Comparison of ENCODE assay signal across 8 mouse cellular contexts in the genomic region with DNA sequence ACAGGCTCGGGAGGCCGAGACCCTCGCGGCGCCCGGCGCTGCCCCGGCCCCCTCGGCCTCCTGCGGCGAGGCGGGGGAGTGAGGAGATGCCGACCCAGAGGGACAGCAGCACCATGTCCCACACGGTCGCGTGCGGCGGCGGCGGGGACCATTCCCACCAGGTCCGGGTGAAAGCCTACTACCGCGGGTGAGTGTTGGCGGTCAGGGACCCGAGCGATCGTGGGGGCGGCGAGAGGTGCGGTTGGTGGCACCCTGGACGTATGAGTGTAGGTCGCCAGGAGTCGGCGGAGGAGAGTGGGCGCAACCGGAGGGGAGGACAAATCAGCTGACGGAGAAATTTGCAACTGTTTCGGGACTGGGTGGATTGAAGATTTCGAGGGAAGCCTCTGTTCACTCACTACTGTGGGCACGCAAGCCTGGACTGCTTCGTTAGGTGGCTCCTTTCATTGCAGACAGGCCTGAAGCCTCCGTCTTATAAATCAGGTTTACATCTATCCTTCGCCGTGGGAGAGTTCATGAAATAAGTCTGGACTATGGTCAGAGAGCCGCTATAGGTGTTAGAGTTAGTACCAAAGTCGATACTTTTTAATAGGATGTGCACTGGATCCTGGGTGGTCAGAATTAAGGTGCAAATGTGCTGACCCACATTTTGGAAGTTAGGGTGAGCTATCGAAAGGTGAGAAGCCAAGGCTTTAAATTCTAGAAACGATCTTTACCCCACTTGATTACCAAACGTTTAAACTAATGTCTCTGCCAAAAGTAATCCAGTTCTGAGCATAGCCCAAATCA. TPM values are rescaled to one million over a fixed set of nuclear protein-coding genes. Genes with fewer than 3 reads are reported as not detected.
DNase-seq lines count a peak whose midpoint lies in the region; ATAC-seq and TF ChIP-seq lines count a peak whose summit lies in the region.

No protein-coding gene starts in this region.

- peak overlapping the region; percentile 70 for H3K4me2 ChIP-seq in forebrain, embryonic 11.5 days (ENCODE audit: low read depth, low read length, severe bottlenecking)
- H3K4me2 ChIP-seq in neural tube, embryonic 13.5 days = peak overlapping the region; percentile 75

- TF ChIP-seq CTCF in liver, adult 2 months (IDR thresholded peaks at IDR 0.05; ENCODE audit: low read depth, low read length) = no peak

- H3K9me3 ChIP-seq in forebrain, embryonic 11.5 days (ENCODE audit: control insufficient read depth, low read length) = no peaks in the 10 kb centered on the region
- H3K9me3 ChIP-seq in neural tube, embryonic 13.5 days = no peaks in the 10 kb centered on the region

- ATAC-seq in forebrain, embryonic 11.5 days (replicated peaks; ENCODE audit: low FRiP score) = peak; percentile 79; the same call in 1 of the 2 replicates
- ATAC-seq in neural tube, embryonic 13.5 days (ENCODE audit: low read depth) = peak; percentile 81
- no peak; the same call in 1 of the 2 replicates for ATAC-seq in monocyte, adult 5-6 weeks (replicated peaks; ENCODE audit: insufficient number of reproducible peaks, low FRiP score, low TSS enrichment, poor library complexity, severe bottlenecking)

- peak overlapping the region; percentile 92 for H3K9ac ChIP-seq in forebrain, embryonic 11.5 days (ENCODE audit: low read length)
- peak overlapping the region; percentile 95 for H3K9ac ChIP-seq in liver, adult 2 months (ENCODE audit: low read depth, low read length)
- peak overlapping the region; percentile 87 for H3K9ac ChIP-seq in neural tube, embryonic 13.5 days

- no peaks in the 10 kb centered on the region for H3K36me3 ChIP-seq in forebrain, embryonic 11.5 days (ENCODE audit: control insufficient read depth, insufficient read depth, low read length)
- H3K36me3 ChIP-seq in liver, adult 2 months (ENCODE audit: control insufficient read depth, insufficient read depth, low read length) = no peaks in the 10 kb centered on the region
- no peaks in the 10 kb centered on the region for H3K36me3 ChIP-seq in neural tube, embryonic 13.5 days

- peaks cover 12% of the 10 kb centered on the region; the same call in 1 of the 2 replicates for H3K79me2 ChIP-seq in liver, adult 2 months (ENCODE audit: control insufficient read depth, insufficient read depth, low read length)

- peaks cover 5% of the 10 kb centered on the region; the same call in 1 of the 2 replicates for H3K4me1 ChIP-seq in forebrain, embryonic 11.5 days (replicated peaks; ENCODE audit: control insufficient read depth, insufficient read depth, low read length)
- peaks cover 12% of the 10 kb centered on the region for H3K4me1 ChIP-seq in liver, adult 2 months (ENCODE audit: control insufficient read depth, insufficient read depth, low read length)
- H3K4me1 ChIP-seq in neural tube, embryonic 13.5 days (replicated peaks) = peaks cover 34% of the 10 kb centered on the region

- H3K27me3 ChIP-seq in forebrain, embryonic 11.5 days (ENCODE audit: control insufficient read depth, insufficient read depth, low read length) = no peaks in the 10 kb centered on the region
- H3K27me3 ChIP-seq in liver, adult 2 months (ENCODE audit: control insufficient read depth, insufficient read depth, low read length) = no peaks in the 10 kb centered on the region
- H3K27me3 ChIP-seq in neural tube, embryonic 13.5 days = no peaks in the 10 kb centered on the region

- no peak for TF ChIP-seq POLR2A in liver, adult 2 months (IDR thresholded peaks at IDR 0.05; ENCODE audit: extremely low read depth, insufficient read depth, low read length)

- peak overlapping the region; percentile 25; the same call in 1 of the 2 replicates for H3K27ac ChIP-seq in forebrain, embryonic 11.5 days (ENCODE audit: low read depth, low read length)
- H3K27ac ChIP-seq in liver, adult 2 months (replicated peaks; ENCODE audit: insufficient read depth, low read depth, low read length) = peak overlapping the region; percentile 50
- peak overlapping the region; percentile 86 for H3K27ac ChIP-seq in neural tube, embryonic 13.5 days (replicated peaks)

- H3K4me3 ChIP-seq in forebrain, embryonic 11.5 days (ENCODE audit: low read depth, low read length) = peak overlapping the region; percentile 85
- peak overlapping the region; percentile 85 for H3K4me3 ChIP-seq in liver, adult 2 months (ENCODE audit: insufficient read depth, low read depth, low read length)
- peak overlapping the region; percentile 92 for H3K4me3 ChIP-seq in neural tube, embryonic 13.5 days

- under 1% methylated on average over 45 of the region's 49 CpGs for WGBS in forebrain, embryonic 11.5 days
- WGBS in liver, adult 2 months = under 1% methylated on average over 45 of the region's 49 CpGs
- WGBS in neural tube, embryonic 13.5 days = under 1% methylated on average over 49 of the region's 49 CpGs

- DNase-seq in embryo, embryonic 10 days (ENCODE audit: low spot score) = peak; percentile 70
- no peak for DNase-seq in embryo, embryonic 9.5 days (ENCODE audit: extremely low spot score)
- peak; percentile 64 to 69 for DNase-seq in right cerebral cortex, postnatal 10 days (ENCODE audit: low spot score in 2 of 2)
- no peak for DNase-seq in right cerebral cortex, postnatal 4 days
- DNase-seq in forebrain, embryonic 11.5 days (ENCODE audit: low spot score) = no peak
- peak; percentile 64 for DNase-seq in liver, adult 2 months (ENCODE audit: extremely low read depth, low read depth, low spot score)

RNA-seq across cellular contexts. Expression of a gene that starts 0.5 kb away (rescaled TPM):
- polyA plus RNA-seq in forebrain, embryonic 11.5 days (2014; fragmentation: Nextera tagmentation; extraction: Ambion mirVana) = 41.8 and 44.9 TPM in 2 replicates
- 11.3 and 11.6 TPM in 2 replicates for total RNA-seq in liver, adult 2 months (2014; rRNA removed)
- polyA plus RNA-seq in liver, adult 2 months (2012; rRNA removed) = 4.4 and 4.9 TPM in 2 replicates
- polyA plus RNA-seq in neural tube, embryonic 13.5 days (2015; fragmentation: Nextera tagmentation; extraction: Ambion mirVana) = 24.9 and 28.1 TPM in 2 replicates
- total RNA-seq in monocyte, adult 5-6 weeks (2017) = 7.7 to 11.1 TPM (median 9.3 TPM) in 3 replicates

RNA-seq across cellular contexts. Expression of a gene that starts 26.9 kb away (rescaled TPM):
- 6.2 and 7.4 TPM in 2 replicates for polyA plus RNA-seq in forebrain, embryonic 11.5 days (2014; fragmentation: Nextera tagmentation; extraction: Ambion mirVana)
- 13.3 and 14.3 TPM in 2 replicates for total RNA-seq in liver, adult 2 months (2014; rRNA removed)
- polyA plus RNA-seq in liver, adult 2 months (2012; rRNA removed) = 6.7 and 9.8 TPM in 2 replicates
- 7.1 and 8.3 TPM in 2 replicates for polyA plus RNA-seq in neural tube, embryonic 13.5 days (2015; fragmentation: Nextera tagmentation; extraction: Ambion mirVana)
- 22.7 to 46.5 TPM (median 29.5 TPM) in 3 replicates for total RNA-seq in monocyte, adult 5-6 weeks (2017)

Comparison
In these comparisons a context has a peak if more than half of its experiments do, and no peak if none do; other contexts are left out.
1. DNase-seq: peak in embryo, embryonic 10 days (single experiment), right cerebral cortex, postnatal 10 days (2 of 2) and liver, adult 2 months (single experiment); none in embryo, embryonic 9.5 days (single experiment), right cerebral cortex, postnatal 4 days (single experiment) and forebrain, embryonic 11.5 days (single experiment).
2. H3K27ac ChIP-seq: peak in every context shown above with its lines; median percentile 86 in neural tube, embryonic 13.5 days; 50 in liver, adult 2 months; 25 in forebrain, embryonic 11.5 days.
3. Peak in every context shown above with its lines, with median percentiles within 50 percentile points of each other: H3K4me3 ChIP-seq and H3K9ac ChIP-seq.